Mouse (Mus musculus) bone marrow macrophage, adult 2 months (primary cell): ENCODE measurements around the gene Dars2.

Source experiments
- CTCF ChIP-seq: IDR thresholded peaks from 2 replicates; pipeline ENCODE4 v1.5.1; 2012; ENCODE audit warnings: low read depth, mild to moderate bottlenecking, low read length, moderate library complexity
- POLR2A ChIP-seq: IDR thresholded peaks from 2 replicates; pipeline ENCODE4 v1.6.1; 2012; ENCODE audit warnings: mild to moderate bottlenecking, low read depth, low read length, borderline replicate concordance

DNA sequence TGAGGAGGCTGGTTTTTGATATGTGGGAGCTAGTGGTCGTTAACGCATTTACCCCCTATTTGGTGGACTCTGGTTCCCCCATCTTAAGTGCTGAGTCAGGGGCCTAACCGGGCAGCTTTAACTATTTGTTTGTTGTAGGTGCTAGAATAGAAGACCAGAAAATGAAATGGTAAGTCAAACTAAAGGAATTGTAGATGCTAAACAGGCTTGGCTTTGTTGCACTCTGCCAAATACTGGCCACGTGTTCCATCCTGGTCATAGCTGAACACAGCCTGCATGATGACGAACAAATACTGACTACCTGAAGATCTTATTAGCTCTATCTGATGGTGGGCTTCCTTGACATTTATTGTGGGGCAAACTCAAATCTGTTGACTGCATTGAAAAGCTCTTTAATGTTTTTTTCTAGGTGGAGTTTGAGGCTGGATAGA, 34.0 kb downstream of the Dars2 start:
- TF ChIP-seq CTCF (no peak), POLR2A (no peak)
